14 mouse cellular contexts compared by ENCODE assay signal in genomic region chr16:96156019-96156418, GRCm38 (mm10). TPM values are rescaled to one million over a fixed set of nuclear protein-coding genes. Genes with fewer than 3 reads are reported as not detected.
DNase-seq lines count a peak whose midpoint lies in the region; ATAC-seq lines count a peak whose summit lies in the region.
"Had no signal": no experiment of that assay in that cellular context is flagged by ENCODE, and none has a peak within 500 bp of the region (broad histone marks: within the 10 kb centered on the region; RNA-seq: fewer than 3 reads in every experiment).

No protein-coding gene starts in this region.

- no peak overlapping the region for H3K4me2 ChIP-seq in forebrain, embryonic 14.5 days (ENCODE audit: low read length)
- H3K4me2 ChIP-seq in forebrain, embryonic 15.5 days (replicated peaks), result no peak overlapping the region
- H3K4me2 ChIP-seq in embryonic facial prominence, embryonic 15.5 days (replicated peaks), result no peak overlapping the region
- H3K4me2 ChIP-seq: hindbrain, embryonic 13.5 days had no signal

- no peak overlapping the region for H3K4me3 ChIP-seq in forebrain, embryonic 14.5 days (ENCODE audit: low read depth, low read length)
- no peak overlapping the region for H3K4me3 ChIP-seq in forebrain, embryonic 15.5 days
- H3K4me3 ChIP-seq in embryonic facial prominence, embryonic 15.5 days (replicated peaks), result no peak overlapping the region
- H3K4me3 ChIP-seq: heart, adult 2 months; hindbrain, embryonic 13.5 days had no signal

- peaks cover 7% of the 10 kb centered on the region; the same call in 1 of the 2 replicates for H3K4me1 ChIP-seq in forebrain, embryonic 14.5 days (ENCODE audit: control insufficient read depth, insufficient read depth, low read length)
- peaks cover 26% of the 10 kb centered on the region for H3K4me1 ChIP-seq in forebrain, embryonic 15.5 days
- H3K4me1 ChIP-seq in embryonic facial prominence, embryonic 15.5 days, result peaks cover 36% of the 10 kb centered on the region

- no peaks in the 10 kb centered on the region for H3K27me3 ChIP-seq in forebrain, embryonic 14.5 days (replicated peaks; ENCODE audit: control insufficient read depth, insufficient read depth, low read length)
- no peaks in the 10 kb centered on the region for H3K27me3 ChIP-seq in forebrain, embryonic 15.5 days
- H3K27me3 ChIP-seq in embryonic facial prominence, embryonic 15.5 days, result no peaks in the 10 kb centered on the region
- H3K27me3 ChIP-seq: hindbrain, embryonic 13.5 days had no signal

- DNase-seq in forebrain, embryonic 14.5 days (ENCODE audit: low spot score), result peak; percentile 49
- peak; percentile 28 to 52 for DNase-seq in layer of hippocampus, postnatal 10 days (ENCODE audit: low spot score in 2 of 2)
- DNase-seq in right cerebral cortex, postnatal 14 days, result peak; percentile 68
- no peak for DNase-seq in embryo, embryonic 10 days (ENCODE audit: low spot score)
- DNase-seq in kidney, adult 8-10 months, result no peak
- DNase-seq: heart, adult 2 months; liver; lung, postnatal 10 days had no signal

- H3K9me3 ChIP-seq in forebrain, embryonic 14.5 days (replicated peaks; ENCODE audit: control insufficient read depth, low read length), result no peaks in the 10 kb centered on the region
- no peaks in the 10 kb centered on the region for H3K9me3 ChIP-seq in forebrain, embryonic 15.5 days
- no peaks in the 10 kb centered on the region for H3K9me3 ChIP-seq in embryonic facial prominence, embryonic 15.5 days (replicated peaks)
- H3K9me3 ChIP-seq: hindbrain, embryonic 13.5 days had no signal

- no peak overlapping the region for H3K9ac ChIP-seq in forebrain, embryonic 14.5 days (ENCODE audit: low read length)
- H3K9ac ChIP-seq in forebrain, embryonic 15.5 days (replicated peaks), result no peak overlapping the region
- H3K9ac ChIP-seq in embryonic facial prominence, embryonic 15.5 days, result no peak overlapping the region
- H3K9ac ChIP-seq: hindbrain, embryonic 13.5 days had no signal

- H3K27ac ChIP-seq in forebrain, embryonic 14.5 days (ENCODE audit: low read depth, low read length), result no peak overlapping the region
- H3K27ac ChIP-seq in forebrain, embryonic 15.5 days (replicated peaks), result no peak overlapping the region
- peak overlapping the region; percentile 82 for H3K27ac ChIP-seq in embryonic facial prominence, embryonic 15.5 days (replicated peaks)
- H3K27ac ChIP-seq: heart, adult 2 months; kidney, postnatal 0 days had no signal

- 81% methylated on average over 8 of the region's 8 CpGs for whole genome bisulfite sequencing in forebrain, embryonic 14.5 days
- 73% methylated on average over 8 of the region's 8 CpGs for WGBS in forebrain, embryonic 15.5 days
- 61% methylated on average over 8 of the region's 8 CpGs for WGBS in embryonic facial prominence, embryonic 15.5 days

- H3K36me3 ChIP-seq in forebrain, embryonic 14.5 days (ENCODE audit: control insufficient read depth, insufficient read depth, low read length), result peaks cover 34% of the 10 kb centered on the region
- peaks cover 26% of the 10 kb centered on the region; the same call in 1 of the 2 replicates for H3K36me3 ChIP-seq in forebrain, embryonic 15.5 days
- peaks cover 9% of the 10 kb centered on the region; the same call in 1 of the 2 replicates for H3K36me3 ChIP-seq in embryonic facial prominence, embryonic 15.5 days

- ATAC-seq in forebrain, embryonic 14.5 days, result no peak
- ATAC-seq in forebrain, embryonic 15.5 days (replicated peaks), result no peak
- ATAC-seq in embryonic facial prominence, embryonic 15.5 days (ENCODE audit: insufficient number of reproducible peaks, low FRiP score, low TSS enrichment, low read depth), result no peak
- no peak for ATAC-seq in inflammation-experienced regulatory T-cells, adult 6 months

RNA-seq across cellular contexts. Expression of gene Wrb, which starts 10.8 kb away (rescaled TPM):
- polyA plus RNA-seq in forebrain, embryonic 14.5 days (2014; fragmentation: Nextera tagmentation; extraction: Ambion mirVana), result 188 and 204 TPM in 2 replicates
- polyA plus RNA-seq in forebrain, embryonic 15.5 days (2015; fragmentation: Nextera tagmentation; extraction: Ambion mirVana), result 163 and 175 TPM in 2 replicates
- 51.3 and 52.3 TPM in 2 replicates for polyA plus RNA-seq in embryonic facial prominence, embryonic 15.5 days (2015; fragmentation: Nextera tagmentation; extraction: Ambion mirVana)
- 10 to 100 TPM; 76.9 to 89.3 TPM for total RNA-seq in layer of hippocampus, postnatal 10 days (2021)
- polyA plus RNA-seq in inflammation-experienced regulatory T-cells, adult 6 months (2017; shearing (Covaris generic)), result 10 to 100 TPM; 11.3 to 23.6 (median 18.2) TPM

RNA-seq across cellular contexts. Expression of gene Hmgn1, which starts 28.5 kb away (rescaled TPM):
- 520 and 536 TPM in 2 replicates for polyA plus RNA-seq in forebrain, embryonic 14.5 days (2014; fragmentation: Nextera tagmentation; extraction: Ambion mirVana)
- polyA plus RNA-seq in forebrain, embryonic 15.5 days (2015; fragmentation: Nextera tagmentation; extraction: Ambion mirVana), result 543 and 563 TPM in 2 replicates
- polyA plus RNA-seq in embryonic facial prominence, embryonic 15.5 days (2015; fragmentation: Nextera tagmentation; extraction: Ambion mirVana), result 557 and 581 TPM in 2 replicates
- total RNA-seq in layer of hippocampus, postnatal 10 days (2021), result 100 to 1,000 TPM in 1 of 2 experiments, 10 to 100 TPM in 1; 82.0 to 110 TPM
- 10 to 100 TPM; 57.3 to 89.3 (median 57.4) TPM for polyA plus RNA-seq in inflammation-experienced regulatory T-cells, adult 6 months (2017; shearing (Covaris generic))

RNA-seq across cellular contexts. Expression of gene Lca5l, which starts 36.1 kb away (rescaled TPM):
- polyA plus RNA-seq in forebrain, embryonic 14.5 days (2014; fragmentation: Nextera tagmentation; extraction: Ambion mirVana), result 1.1 and 1.4 TPM in 2 replicates
- polyA plus RNA-seq in forebrain, embryonic 15.5 days (2015; fragmentation: Nextera tagmentation; extraction: Ambion mirVana), result 1.5 and 1.6 TPM in 2 replicates
- polyA plus RNA-seq in embryonic facial prominence, embryonic 15.5 days (2015; fragmentation: Nextera tagmentation; extraction: Ambion mirVana), result 2.1 and 2.3 TPM in 2 replicates
- 1 to 10 TPM; 1.6 TPM for total RNA-seq in layer of hippocampus, postnatal 10 days (2021)
- not detected for polyA plus RNA-seq in inflammation-experienced regulatory T-cells, adult 6 months (2017; shearing (Covaris generic))
- polyA plus RNA-seq: G1E had no signal

RNA-seq across cellular contexts. Expression of gene Sh3bgr, which starts 44.2 kb away (rescaled TPM):
- polyA plus RNA-seq in forebrain, embryonic 14.5 days (2014; fragmentation: Nextera tagmentation; extraction: Ambion mirVana), result 0.60 and 1.4 TPM in 2 replicates
- polyA plus RNA-seq in forebrain, embryonic 15.5 days (2015; fragmentation: Nextera tagmentation; extraction: Ambion mirVana), result 0.65 and 0.69 TPM in 2 replicates
- polyA plus RNA-seq in embryonic facial prominence, embryonic 15.5 days (2015; fragmentation: Nextera tagmentation; extraction: Ambion mirVana), result 12.8 and 21.1 TPM in 2 replicates
- 1 to 10 TPM; 2.6 to 3.1 TPM for total RNA-seq in layer of hippocampus, postnatal 10 days (2021)
- not detected for polyA plus RNA-seq in inflammation-experienced regulatory T-cells, adult 6 months (2017; shearing (Covaris generic))
- total RNA-seq: G1E had no signal
- polyA plus RNA-seq: G1E had no signal

Comparison
In these comparisons a context has a peak if more than half of its experiments do, and no peak if none do; other contexts are left out.
1. DNase-seq: peak in forebrain, embryonic 14.5 days (single experiment), layer of hippocampus, postnatal 10 days (2 of 2) and right cerebral cortex, postnatal 14 days (single experiment); none in embryo, embryonic 10 days (single experiment) and kidney, adult 8-10 months (0 of 2).